Mouse (Mus musculus) midbrain, postnatal 0 days (tissue): ENCODE results near the gene Zfp536. TPM values are rescaled to one million over a fixed set of nuclear protein-coding genes. Genes with fewer than 3 reads are reported as not detected.

Source experiments
- ATAC-seq: fragments of 200-750 bp; cut with Nextera tagmentation; 2 replicates; pipeline ENCODE4 v1.8.0; 2017; ENCODE audit warnings: moderate number of reproducible peaks, mild to moderate bottlenecking, moderate TSS enrichment, moderate library complexity; ENCODE audit not compliant: low FRiP score
- DNase-seq: peaks from one replicate; pipeline ENCODE4 v3.0.0-alpha.2; 2015; ENCODE audit warnings: low spot score
- H3K27ac ChIP-seq: fragments of 300-500 bp; sonication (generic); 2 replicates; pipeline ENCODE4 v1.5.1; 2014; ENCODE audit warnings: low read depth, mild to moderate bottlenecking, low read length, mixed read lengths
- H3K27me3 ChIP-seq: fragments of 300-500 bp; sonication (generic); 2 replicates; pipeline ENCODE4 v1.6.1; 2014; ENCODE audit warnings: low read length, control low read depth, mixed read lengths; ENCODE audit not compliant: insufficient read depth
- H3K36me3 ChIP-seq: fragments of 300-500 bp; sonication (generic); 2 replicates; pipeline ENCODE4 v1.6.1; 2014; ENCODE audit warnings: low read length, control low read depth, mixed read lengths; ENCODE audit not compliant: insufficient read depth
- H3K4me1 ChIP-seq: fragments of 300-500 bp; sonication (generic); 2 replicates; pipeline ENCODE4 v1.6.1; 2014; ENCODE audit warnings: mild to moderate bottlenecking, control low read depth, antibody characterized with exemption, low read length, mixed read lengths; ENCODE audit not compliant: insufficient read depth
- H3K4me2 ChIP-seq: fragments of 300-500 bp; sonication (generic); 2 replicates; pipeline ENCODE4 v1.6.1; 2014; ENCODE audit warnings: low read depth, mild to moderate bottlenecking, low read length, mixed read lengths; ENCODE audit not compliant: poor library complexity, severe bottlenecking
- H3K4me3 ChIP-seq: fragments of 300-500 bp; sonication (generic); 2 replicates; pipeline ENCODE4 v1.5.1; 2014; ENCODE audit warnings: low read depth, mild to moderate bottlenecking, low read length, moderate library complexity
- H3K9ac ChIP-seq: fragments of 300-500 bp; sonication (generic); replicated peaks from 2 replicates; pipeline ENCODE4 v1.6.1; 2014; ENCODE audit warnings: mild to moderate bottlenecking, low read length, moderate library complexity, mixed read lengths; ENCODE audit not compliant: poor library complexity, severe bottlenecking
- H3K9me3 ChIP-seq: fragments of 300-500 bp; sonication (generic); 2 replicates; pipeline ENCODE4 v1.6.1; 2016; ENCODE audit warnings: low read length, control low read depth
- CTCF ChIP-seq: IDR thresholded peaks from 2 replicates; pipeline ENCODE4 v1.5.1; 2016; ENCODE audit warnings: antibody characterized with exemption, mild to moderate bottlenecking
- WGBS: fragments of 180-500 bp; shearing (Covaris S2); extraction: QIAGEN DNeasy Blood & Tissue Kit; methylation state at CpG from one replicate; pipeline ENCODE4 v1.1.7; 2014; 5-methylcytosine and 5-hydroxymethylcytosine counted together
- polyA plus RNA-seq: library from polyadenylated mRNA; unstranded; fragments of >200 nt; fragmentation: Nextera tagmentation; extraction: Ambion mirVana; gene quantifications from 2 replicates; pipeline ENCODE4 v1.2.1, GENCODE M21; 2015
- total RNA-seq: library from RNA; depleted of rRNA; stranded (reverse); fragments of >200 nt; gene quantifications from 2 replicates; pipeline ENCODE4 v1.2.3, GENCODE M21; 2014

Gene Zfp536
- total and polyA plus RNA-seq, 2 experiments from 2014 or later: 16.4 to 48.2 TPM

GRCm38 (mm10) chr7:37464186-37464721 is 309.2 kb downstream of the Zfp536 start:
- no peak for ATAC-seq
- H3K27ac ChIP-seq: no peak overlapping the region
- no peaks in the 10 kb centered on the region for H3K9me3 ChIP-seq
- no peaks in the 10 kb centered on the region for H3K36me3 ChIP-seq
- no peaks in the 10 kb centered on the region for H3K4me1 ChIP-seq
- no peak overlapping the region for H3K9ac ChIP-seq
- no peak for TF ChIP-seq CTCF
- no peaks in the 10 kb centered on the region for H3K27me3 ChIP-seq
- no peak for DNase-seq
- WGBS: 54% methylated on average over 7 of the region's 7 CpGs
- no peak overlapping the region for H3K4me3 ChIP-seq
- H3K4me2 ChIP-seq: no peak overlapping the region

GRCm38 (mm10) chr7:37447523-37447922 is 325.9 kb downstream of the Zfp536 start:
- H3K9ac ChIP-seq: no peak overlapping the region
- no peak overlapping the region for H3K4me2 ChIP-seq
- peak; percentile 10 for DNase-seq
- no peak overlapping the region for H3K4me3 ChIP-seq
- H3K27ac ChIP-seq: no peak overlapping the region
- TF ChIP-seq CTCF: no peak
- ATAC-seq: peak; percentile 44; the same call in 1 of the 2 replicates
- WGBS: 45% methylated on average over 3 of the region's 3 CpGs
- no peaks in the 10 kb centered on the region for H3K27me3 ChIP-seq
- H3K36me3 ChIP-seq: no peaks in the 10 kb centered on the region
- H3K9me3 ChIP-seq: no peaks in the 10 kb centered on the region
- no peaks in the 10 kb centered on the region for H3K4me1 ChIP-seq

- no peak overlapping the region for H3K4me2 ChIP-seq
- H3K9me3 ChIP-seq: no peaks in the 10 kb centered on the region
- H3K4me1 ChIP-seq: 0 out of 2 replicates have a peak, but pooled peaks cover 4% of the 10 kb centered on the region
- no peak for DNase-seq
- H3K27ac ChIP-seq: no peak overlapping the region
- H3K4me3 ChIP-seq: no peak overlapping the region
- H3K9ac ChIP-seq: no peak overlapping the region
- no peaks in the 10 kb centered on the region for H3K36me3 ChIP-seq
- TF ChIP-seq CTCF: no peak
- WGBS: 84% methylated on average over 13 of the region's 13 CpGs
- no peak for ATAC-seq
- H3K27me3 ChIP-seq: no peaks in the 10 kb centered on the region
Measured at GRCm38 (mm10) chr7:37439912-37440311, 333.5 kb downstream of the Zfp536 start.

- no peak overlapping the region for H3K4me2 ChIP-seq
- no peak overlapping the region for H3K4me3 ChIP-seq
- H3K36me3 ChIP-seq: no peaks in the 10 kb centered on the region
- WGBS: 50% methylated on average over 16 of the region's 16 CpGs
- no peak for TF ChIP-seq CTCF
- ATAC-seq (peak; percentile 44; the same call in 1 of the 2 replicates), DNase-seq (peak; percentile 61)
- H3K9ac ChIP-seq: no peak overlapping the region
- no peak overlapping the region for H3K27ac ChIP-seq
- no peaks in the 10 kb centered on the region for H3K27me3 ChIP-seq
- no peaks in the 10 kb centered on the region for H3K9me3 ChIP-seq
- H3K4me1 ChIP-seq: 0 out of 2 replicates have a peak, but pooled peaks cover 4% of the 10 kb centered on the region
Measured at GRCm38 (mm10) chr7:37439117-37439844, 334.2 kb downstream of the Zfp536 start.

- no peaks in the 10 kb centered on the region for H3K9me3 ChIP-seq
- 94% methylated on average over 3 of the region's 3 CpGs for WGBS
- no peak for DNase-seq
- no peak overlapping the region for H3K9ac ChIP-seq
- no peak overlapping the region for H3K4me2 ChIP-seq
- no peak for TF ChIP-seq CTCF
- no peak for ATAC-seq
- H3K27me3 ChIP-seq: no peaks in the 10 kb centered on the region; the same call in 1 of the 2 replicates
- H3K36me3 ChIP-seq: no peaks in the 10 kb centered on the region
- no peak overlapping the region for H3K27ac ChIP-seq
- 0 out of 2 replicates have a peak, but pooled peaks cover 4% of the 10 kb centered on the region for H3K4me1 ChIP-seq
- H3K4me3 ChIP-seq: no peak overlapping the region
Measured at GRCm38 (mm10) chr7:37437887-37438286, 335.6 kb downstream of the Zfp536 start.

GRCm38 (mm10) chr7:37433156-37433555 is 340.3 kb downstream of the Zfp536 start:
- no peak for ATAC-seq
- no peak overlapping the region for H3K27ac ChIP-seq
- no peaks in the 10 kb centered on the region for H3K9me3 ChIP-seq
- H3K9ac ChIP-seq: no peak overlapping the region
- WGBS: 60% methylated on average over 7 of the region's 7 CpGs
- H3K4me1 ChIP-seq: peaks cover 2% of the 10 kb centered on the region; the same call in 1 of the 2 replicates
- H3K4me2 ChIP-seq: no peak overlapping the region
- no peaks in the 10 kb centered on the region for H3K36me3 ChIP-seq
- DNase-seq: no peak
- no peaks in the 10 kb centered on the region; the same call in 1 of the 2 replicates for H3K27me3 ChIP-seq
- no peak overlapping the region for H3K4me3 ChIP-seq
- no peak for TF ChIP-seq CTCF
